Mouse (Mus musculus) lung, embryonic 14.5 days (tissue): ENCODE measurements at regions not wholly inside any gene's neighbourhood (a gene's known extent, or its start where the extent isn't known, plus 50 kb on each side); places are given as distances from the start of the nearest gene placed in this dataset.

Experiments
- ATAC-seq: fragments of 200-750 bp; cut with Nextera tagmentation; 2 replicates; pipeline ENCODE4 v1.8.0; 2017; ENCODE audit warnings: mild to moderate bottlenecking, moderate TSS enrichment, moderate library complexity; ENCODE audit not compliant: insufficient read depth
- DNase-seq: peaks from one replicate; pipeline ENCODE4 v3.0.0-alpha.2; 2015
- H3K27ac ChIP-seq: fragments of 300-500 bp; sonication (generic); 2 replicates; pipeline ENCODE4 v1.5.1; 2014; ENCODE audit warnings: low read depth, mild to moderate bottlenecking, moderate library complexity
- H3K27me3 ChIP-seq: fragments of 300-500 bp; sonication (generic); 2 replicates; pipeline ENCODE4 v1.6.1; 2014; ENCODE audit warnings: low read length, control low read depth; ENCODE audit not compliant: insufficient read depth
- H3K36me3 ChIP-seq: fragments of 300-500 bp; sonication (generic); 2 replicates; pipeline ENCODE4 v1.6.1; 2014; ENCODE audit warnings: control low read depth; ENCODE audit not compliant: insufficient read depth
- H3K4me1 ChIP-seq: fragments of 300-500 bp; sonication (generic); 2 replicates; pipeline ENCODE4 v1.6.1; 2014; ENCODE audit warnings: antibody characterized with exemption, control low read depth; ENCODE audit not compliant: insufficient read depth
- H3K4me2 ChIP-seq: fragments of 300-500 bp; sonication (generic); 2 replicates; pipeline ENCODE4 v1.6.1; 2014; ENCODE audit warnings: mild to moderate bottlenecking
- H3K4me3 ChIP-seq: fragments of 300-500 bp; sonication (generic); 2 replicates; pipeline ENCODE4 v1.5.1; 2014; ENCODE audit warnings: low read depth, low read length
- H3K9ac ChIP-seq: fragments of 300-500 bp; sonication (generic); 2 replicates; pipeline ENCODE4 v1.6.1; 2014
- H3K9me3 ChIP-seq: fragments of 300-500 bp; sonication (generic); 2 replicates; pipeline ENCODE4 v1.6.1; 2016; ENCODE audit warnings: low read depth, low read length, control low read depth
- CTCF ChIP-seq: IDR thresholded peaks from 2 replicates; pipeline ENCODE4 v1.5.1; 2016; ENCODE audit warnings: antibody characterized with exemption, low read depth
- WGBS: fragments of 180-500 bp; shearing (Covaris S2); extraction: QIAGEN DNeasy Blood & Tissue Kit; methylation state at CpG from one replicate; pipeline ENCODE4 v1.1.7; 2014; 5-methylcytosine and 5-hydroxymethylcytosine counted together

- no peaks in the 10 kb centered on the region for H3K36me3 ChIP-seq
- no peaks in the 10 kb centered on the region for H3K4me1 ChIP-seq
- H3K9ac ChIP-seq = no peak overlapping the region
- no peak overlapping the region for H3K4me3 ChIP-seq
- no peak overlapping the region for H3K4me2 ChIP-seq
- no peak for TF ChIP-seq CTCF
- no peaks in the 10 kb centered on the region for H3K27me3 ChIP-seq
- H3K27ac ChIP-seq = no peak overlapping the region
- H3K9me3 ChIP-seq = no peaks in the 10 kb centered on the region
- ATAC-seq = no peak
- DNase-seq = no peak
- WGBS = 36% methylated on average over 1 of the region's 1 CpGs
Measured at GRCm38 (mm10) chr4:5379215-5379614, 586.1 kb upstream of the Impad1 start.

GRCm38 (mm10) chr4:5358274-5358673 is 565.1 kb upstream of the Impad1 start:
- no peak for TF ChIP-seq CTCF
- Histone ChIP-seq H3K27me3 (no peaks in the 10 kb centered on the region), H3K4me3 (no peak overlapping the region), H3K36me3 (no peaks in the 10 kb centered on the region), H3K4me2 (no peak overlapping the region), H3K4me1 (no peaks in the 10 kb centered on the region), H3K9me3 (no peaks in the 10 kb centered on the region), H3K27ac (no peak overlapping the region), H3K9ac (no peak overlapping the region)
- DNase-seq (no peak), ATAC-seq (no peak)
- 94% methylated on average over 1 of the region's 1 CpGs for WGBS

- TF ChIP-seq CTCF = no peak
- ATAC-seq = no peak; the same call in 1 of the 2 replicates
Measured at GRCm38 (mm10) chr4:5346226-5346625, 553.1 kb upstream of the Impad1 start.

GRCm38 (mm10) chr4:5344739-5345138 is 551.6 kb upstream of the Impad1 start:
- Histone ChIP-seq H3K9me3 (no peaks in the 10 kb centered on the region), H3K4me2 (no peak overlapping the region), H3K27ac (no peak overlapping the region), H3K36me3 (no peaks in the 10 kb centered on the region), H3K4me1 (no peaks in the 10 kb centered on the region), H3K4me3 (no peak overlapping the region), H3K9ac (no peak overlapping the region), H3K27me3 (no peaks in the 10 kb centered on the region)
- WGBS = 90% methylated on average over 4 of the region's 4 CpGs
- DNase-seq = no peak
- no peak for TF ChIP-seq CTCF
- no peak for ATAC-seq

More at GRCm38 (mm10) chr4:5346226-5346625, 553.1 kb upstream of the Impad1 start:
- H3K9me3 ChIP-seq = no peaks in the 10 kb centered on the region
- H3K4me2 ChIP-seq = no peak overlapping the region
- no peaks in the 10 kb centered on the region for H3K36me3 ChIP-seq
- WGBS = 69% methylated on average over 3 of the region's 3 CpGs
- no peaks in the 10 kb centered on the region for H3K4me1 ChIP-seq
- peak; percentile 44 for DNase-seq
- no peaks in the 10 kb centered on the region for H3K27me3 ChIP-seq
- H3K4me3 ChIP-seq = no peak overlapping the region
- no peak overlapping the region for H3K27ac ChIP-seq
- H3K9ac ChIP-seq = no peak overlapping the region

- TF ChIP-seq CTCF = no peak
- Histone ChIP-seq H3K36me3 (no peaks in the 10 kb centered on the region), H3K4me2 (no peak overlapping the region), H3K4me1 (no peaks in the 10 kb centered on the region), H3K27ac (no peak overlapping the region), H3K9ac (no peak overlapping the region), H3K27me3 (no peaks in the 10 kb centered on the region), H3K9me3 (no peaks in the 10 kb centered on the region), H3K4me3 (no peak overlapping the region)
- ATAC-seq (no peak), DNase-seq (no peak)
- WGBS = 64% methylated on average over 2 of the region's 2 CpGs
Measured at GRCm38 (mm10) chr4:5344311-5344710, 551.2 kb upstream of the Impad1 start.

GRCm38 (mm10) chr4:5337158-5337896 is 544.2 kb upstream of the Impad1 start:
- no peak overlapping the region for H3K27ac ChIP-seq

GRCm38 (mm10) chr4:5335030-5335429 is 541.9 kb upstream of the Impad1 start:
- H3K4me3 ChIP-seq = no peak overlapping the region
- no peaks in the 10 kb centered on the region for H3K27me3 ChIP-seq
- no peak overlapping the region for H3K4me2 ChIP-seq
- no peaks in the 10 kb centered on the region for H3K4me1 ChIP-seq
- H3K9ac ChIP-seq = no peak overlapping the region
- no peak overlapping the region for H3K27ac ChIP-seq
- DNase-seq (no peak), ATAC-seq (no peak)
- TF ChIP-seq CTCF = no peak
- no peaks in the 10 kb centered on the region for H3K9me3 ChIP-seq
- no peaks in the 10 kb centered on the region for H3K36me3 ChIP-seq
- 83% methylated on average over 2 of the region's 2 CpGs for WGBS

More at GRCm38 (mm10) chr4:5337158-5337896, 544.2 kb upstream of the Impad1 start:
- ATAC-seq (peak; percentile 86), DNase-seq (peak; percentile 76)
- Histone ChIP-seq H3K9me3 (no peaks in the 10 kb centered on the region), H3K9ac (no peak overlapping the region), H3K36me3 (no peaks in the 10 kb centered on the region), H3K4me3 (no peak overlapping the region), H3K4me1 (no peaks in the 10 kb centered on the region), H3K4me2 (no peak overlapping the region), H3K27me3 (no peaks in the 10 kb centered on the region)
- no peak for TF ChIP-seq CTCF
- WGBS = 63% methylated on average over 4 of the region's 4 CpGs
